Mouse (Mus musculus) spleen, postnatal 14 days (tissue): ENCODE measurements around the gene Poldip2.

Experiments used
- DNase-seq, 2 experiments: peaks; one replicate each; pipeline ENCODE4 v3.0.0; 2021 to 2022; ENCODE audit warnings: low spot score in 2 of 2

Gene Poldip2

GRCm38 (mm10) chr11:78544449-78545111, 32.6 kb downstream of the Poldip2 start:
- DNase-seq = no peak

GRCm38 (mm10) chr11:78545181-78545580, 33.2 kb downstream of the Poldip2 start:
- no peak for DNase-seq

- DNase-seq = no peak
These were observed 35.9 kb downstream of the Poldip2 start for GRCm38 (mm10) chr11:78547718-78548460.

GRCm38 (mm10) chr11:78549491-78549987, 37.5 kb downstream of the Poldip2 start:
- no peak for DNase-seq

GRCm38 (mm10) chr11:78550168-78551058, 38.4 kb downstream of the Poldip2 start, which contains the start of gene Tmem97:
TSS of gene Tmem97 (minus strand) at chr11:78550777.
- peak; percentile 83 to 87 for DNase-seq

- no peak for DNase-seq
These were observed 39.0 kb downstream of the Poldip2 start for GRCm38 (mm10) chr11:78551059-78551398.

- no peak for DNase-seq
These were observed 43.6 kb downstream of the Poldip2 start for GRCm38 (mm10) chr11:78555623-78556022.

GRCm38 (mm10) chr11:78556070-78556469, 44.1 kb downstream of the Poldip2 start:
- DNase-seq = no peak

- no peak for DNase-seq
These were observed 45.2 kb downstream of the Poldip2 start for GRCm38 (mm10) chr11:78557241-78557640.

- peak in 1 of 2 experiments; percentile 42 for DNase-seq
These were observed 48.5 kb downstream of the Poldip2 start for GRCm38 (mm10) chr11:78560447-78560846.

GRCm38 (mm10) chr11:78566775-78567174, 54.8 kb downstream of the Poldip2 start:
- no peak for DNase-seq

- no peak for DNase-seq
These were observed 55.6 kb downstream of the Poldip2 start for GRCm38 (mm10) chr11:78567614-78568013.

GRCm38 (mm10) chr11:78568827-78569226, 56.8 kb downstream of the Poldip2 start:
- DNase-seq = no peak

GRCm38 (mm10) chr11:78569806-78570205, 57.8 kb downstream of the Poldip2 start:
- DNase-seq = no peak

- no peak for DNase-seq
These were observed 59.4 kb downstream of the Poldip2 start for GRCm38 (mm10) chr11:78571441-78571840.

GRCm38 (mm10) chr11:78571854-78572253, 59.9 kb downstream of the Poldip2 start:
- no peak for DNase-seq
